Mouse (Mus musculus) small intestine, adult 2 months (tissue): Measurements from ENCODE around the gene Tbk1. TPM values are rescaled to one million over a fixed set of nuclear protein-coding genes. Genes with fewer than 3 reads are reported as not detected.

Experiments
- H3K27ac ChIP-seq: fragments of 200-500 bp; 2 replicates; pipeline ENCODE4 v1.5.1; 2012; ENCODE audit warnings: low read depth, low read length, control low read depth, inconsistent platforms; ENCODE audit not compliant: insufficient read depth
- H3K27me3 ChIP-seq: fragments of 200-500 bp; 2 replicates; pipeline ENCODE4 v1.6.1; 2012; ENCODE audit warnings: mild to moderate bottlenecking, moderate library complexity, low read length, inconsistent platforms; ENCODE audit not compliant: control insufficient read depth, insufficient read depth
- H3K36me3 ChIP-seq: fragments of 200-500 bp; 2 replicates; pipeline ENCODE4 v1.6.1; 2012; ENCODE audit warnings: mild to moderate bottlenecking, low read length, control low read depth, inconsistent platforms; ENCODE audit not compliant: control insufficient read depth, insufficient read depth
- H3K4me1 ChIP-seq: fragments of 200-500 bp; 2 replicates; pipeline ENCODE4 v1.6.1; 2012; ENCODE audit warnings: low read length, inconsistent platforms, mixed read lengths; ENCODE audit not compliant: control insufficient read depth, insufficient read depth, insufficient read length
- H3K4me3 ChIP-seq: fragments of 200-500 bp; 2 replicates; pipeline ENCODE4 v1.5.1; 2012; ENCODE audit warnings: low read depth, mild to moderate bottlenecking, control low read depth, inconsistent platforms, low read length, moderate library complexity
- CTCF ChIP-seq: fragments of 200-500 bp; IDR thresholded peaks from 2 replicates; pipeline ENCODE4 v1.5.1; 2012; ENCODE audit warnings: low read depth, mild to moderate bottlenecking, control low read depth, inconsistent platforms, low read length, moderate library complexity, mixed read lengths; ENCODE audit not compliant: insufficient replicate concordance, insufficient read length; ENCODE audit errors: extremely low read depth
- POLR2A ChIP-seq: fragments of 200-500 bp; IDR thresholded peaks from 2 replicates; pipeline ENCODE4 v1.6.1; 2012; ENCODE audit warnings: low read depth, mild to moderate bottlenecking, control low read depth, inconsistent platforms, low read length, moderate library complexity
- WGBS: fragments of 180-500 bp; shearing (Covaris S2); methylation state at CpG from one replicate; pipeline ENCODE4 v1.1.7; 2018; 5-methylcytosine and 5-hydroxymethylcytosine counted together
- polyA plus RNA-seq: library from polyadenylated mRNA; depleted of rRNA; stranded (reverse); fragments of >200 nt; gene quantifications from 2 replicates; pipeline ENCODE4 v1.2.3, GENCODE M21; 2012; rRNA removed

Tbk1 gene
- 4.1 and 10.2 TPM in 2 replicates for polyA plus RNA-seq

DNA sequence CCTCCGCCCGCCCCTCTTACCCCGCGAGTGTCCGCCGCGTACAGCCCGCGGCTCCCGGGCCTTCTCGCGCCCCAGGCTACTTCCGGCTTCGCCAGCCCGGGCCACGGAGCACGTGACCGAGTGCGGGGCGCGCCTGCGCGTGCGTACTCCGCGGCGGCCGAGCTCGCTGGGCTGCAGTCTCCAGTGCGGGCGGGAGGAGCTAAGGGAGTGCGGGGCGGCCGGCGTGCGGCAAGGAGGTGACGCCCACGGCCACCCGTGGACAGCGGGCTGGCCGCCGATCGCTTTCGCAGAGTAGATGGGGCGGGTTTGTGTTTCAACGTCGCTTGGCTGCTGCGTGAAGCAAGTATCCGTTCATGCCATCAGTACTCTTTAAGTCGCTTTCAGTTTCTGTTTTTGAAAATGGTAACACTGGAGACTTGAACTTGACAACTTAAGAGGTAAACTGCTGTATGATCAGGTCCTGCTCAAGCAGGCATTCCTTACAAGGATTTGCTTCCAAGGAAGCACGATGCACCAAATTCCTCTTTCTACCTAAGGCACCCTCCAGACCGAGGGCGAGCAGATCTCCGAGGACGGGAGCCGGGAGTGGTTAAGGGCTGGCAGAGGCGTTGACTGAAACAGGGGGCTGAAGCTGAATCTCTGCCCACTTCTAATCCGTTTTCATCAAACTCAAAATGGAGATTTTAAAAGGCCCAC lies at the start of gene Tbk1:
Gene Tbk1, minus strand, starts transcription at position 113 of the 696 bp plus-strand sequence.
- H3K27ac ChIP-seq, result peak within 1 kb of the TSS; percentile 98
- H3K4me1 ChIP-seq, result peaks cover 20% of the 10 kb centered on the region; the same call in 1 of the 2 replicates
- no peaks in the 10 kb centered on the region for H3K27me3 ChIP-seq
- TF ChIP-seq POLR2A (peak; percentile 73), CTCF (no peak)
- WGBS, result under 1% methylated on average over 58 of the region's 58 CpGs
- peaks cover 27% of the 10 kb centered on the region for H3K36me3 ChIP-seq
- peak within 1 kb of the TSS; percentile 86 for H3K4me3 ChIP-seq

DNA sequence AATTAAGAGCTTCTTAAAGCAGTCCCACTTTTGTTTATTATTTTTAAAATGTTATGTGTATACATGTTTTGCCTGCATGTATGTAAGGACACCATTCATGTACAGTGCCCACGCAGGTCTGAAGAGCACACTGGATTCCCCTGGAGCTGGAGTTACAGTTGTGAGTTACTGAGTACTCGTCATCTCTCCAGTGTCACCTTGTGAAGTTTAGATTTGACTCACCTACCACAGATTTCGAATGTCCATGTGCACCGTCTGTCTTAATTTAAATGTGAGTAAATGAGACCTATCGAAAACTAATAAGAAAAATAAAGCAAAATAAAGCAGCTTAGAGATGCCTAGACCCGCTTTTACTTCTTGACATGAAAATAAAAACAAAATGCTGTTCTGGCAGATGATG lies 49.7 kb upstream of the Tbk1 start:
- 87% methylated on average over 6 of the region's 6 CpGs for WGBS
- H3K27me3 ChIP-seq, result peaks cover 6% of the 10 kb centered on the region; the same call in 1 of the 2 replicates
- H3K36me3 ChIP-seq, result no peaks in the 10 kb centered on the region
- H3K4me1 ChIP-seq, result no peaks in the 10 kb centered on the region; the same call in 1 of the 2 replicates
- TF ChIP-seq CTCF (no peak), POLR2A (no peak)
- no peak overlapping the region for H3K27ac ChIP-seq
- H3K4me3 ChIP-seq, result no peak overlapping the region

DNA sequence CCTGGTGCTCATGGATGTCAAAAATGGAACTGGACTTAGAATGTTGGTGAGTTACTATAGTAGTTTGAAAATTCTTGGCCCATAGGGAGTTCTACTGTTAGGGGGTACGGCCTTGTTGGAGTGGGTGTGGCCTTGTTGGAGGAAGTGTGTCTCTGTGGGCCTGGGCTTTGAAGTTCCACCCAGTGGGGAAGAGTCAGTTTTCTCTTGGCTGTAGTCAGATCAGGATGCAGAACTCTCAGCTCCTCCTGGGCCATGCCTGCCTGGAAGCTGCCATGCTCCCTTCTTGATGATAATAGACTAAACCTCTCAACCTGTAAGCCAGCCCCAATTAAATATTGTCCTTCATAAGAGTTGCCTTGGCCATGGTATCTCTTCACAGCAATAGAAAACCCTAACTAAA lies 47.6 kb upstream of the Tbk1 start:
- Histone ChIP-seq H3K27me3 (no peaks in the 10 kb centered on the region), H3K4me1 (no peaks in the 10 kb centered on the region), H3K4me3 (no peak overlapping the region), H3K27ac (no peak overlapping the region), H3K36me3 (no peaks in the 10 kb centered on the region)
- WGBS, result 39% methylated on average over 1 of the region's 1 CpGs
- TF ChIP-seq CTCF (no peak), POLR2A (no peak)

DNA sequence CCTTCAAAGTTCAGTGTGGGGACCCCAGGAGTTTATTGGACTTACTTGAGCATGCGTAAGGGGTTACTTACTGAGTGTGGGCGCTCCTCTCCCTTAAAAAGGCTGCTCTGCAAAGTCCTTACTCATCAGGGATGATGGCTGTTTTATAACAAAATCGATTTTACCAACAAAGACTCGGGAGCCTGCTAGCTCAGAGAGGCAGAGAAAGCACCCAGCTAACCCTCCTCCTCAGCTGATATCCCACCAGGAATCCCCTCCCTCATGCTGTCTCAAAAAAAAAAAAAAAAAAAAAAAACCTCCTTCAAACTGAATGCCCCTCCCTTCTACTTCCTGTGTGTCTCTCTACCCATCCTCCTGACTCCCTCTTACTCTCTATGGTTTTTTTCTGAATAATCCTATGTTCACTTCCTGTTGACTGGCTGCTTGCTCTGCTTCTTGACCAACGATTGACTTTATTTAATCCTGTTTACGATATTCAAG lies 42.0 kb upstream of the Tbk1 start:
- no peak overlapping the region for H3K4me3 ChIP-seq
- H3K4me1 ChIP-seq, result no peaks in the 10 kb centered on the region
- no peak overlapping the region for H3K27ac ChIP-seq
- WGBS, result 90% methylated on average over 6 of the region's 6 CpGs
- TF ChIP-seq CTCF, result no peak
- TF ChIP-seq POLR2A, result no peak
- no peaks in the 10 kb centered on the region for H3K36me3 ChIP-seq
- H3K27me3 ChIP-seq, result no peaks in the 10 kb centered on the region

DNA sequence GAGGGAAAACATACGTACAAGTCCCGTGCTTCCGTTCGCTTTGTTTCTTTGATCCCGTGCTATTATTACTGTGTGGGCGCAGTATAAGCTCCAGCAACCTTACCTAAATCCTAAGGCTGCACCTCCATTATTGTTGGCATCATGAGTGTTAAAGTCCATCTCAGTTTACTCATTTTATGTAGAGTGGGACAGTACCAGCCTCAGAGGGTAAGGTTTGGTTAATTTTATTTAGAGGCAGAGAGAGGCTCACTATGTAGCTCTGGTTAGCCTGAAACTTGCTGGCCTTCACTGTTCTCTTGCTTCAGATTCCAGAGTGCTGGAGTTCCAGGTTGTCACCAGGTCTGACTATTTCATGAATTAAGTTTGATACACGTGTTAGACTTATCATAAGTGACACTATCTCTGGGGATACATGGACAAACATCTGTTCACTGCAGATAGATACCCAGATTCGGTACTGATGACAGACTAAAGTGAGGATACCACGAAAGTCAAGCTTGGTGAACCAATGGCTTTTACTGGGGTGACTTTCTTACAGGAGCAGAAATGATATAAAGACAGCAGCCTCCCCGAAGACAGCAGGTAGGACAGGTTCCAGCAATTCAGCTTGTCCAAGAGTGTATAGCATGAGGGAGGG lies 40.7 kb upstream of the Tbk1 start:
- Histone ChIP-seq H3K4me1 (no peaks in the 10 kb centered on the region), H3K27me3 (no peaks in the 10 kb centered on the region), H3K36me3 (0 out of 2 replicates have a peak, but pooled peaks cover 2% of the 10 kb centered on the region), H3K4me3 (no peak overlapping the region), H3K27ac (no peak overlapping the region)
- TF ChIP-seq CTCF (no peak), POLR2A (no peak)
- 58% methylated on average over 10 of the region's 10 CpGs for WGBS

DNA sequence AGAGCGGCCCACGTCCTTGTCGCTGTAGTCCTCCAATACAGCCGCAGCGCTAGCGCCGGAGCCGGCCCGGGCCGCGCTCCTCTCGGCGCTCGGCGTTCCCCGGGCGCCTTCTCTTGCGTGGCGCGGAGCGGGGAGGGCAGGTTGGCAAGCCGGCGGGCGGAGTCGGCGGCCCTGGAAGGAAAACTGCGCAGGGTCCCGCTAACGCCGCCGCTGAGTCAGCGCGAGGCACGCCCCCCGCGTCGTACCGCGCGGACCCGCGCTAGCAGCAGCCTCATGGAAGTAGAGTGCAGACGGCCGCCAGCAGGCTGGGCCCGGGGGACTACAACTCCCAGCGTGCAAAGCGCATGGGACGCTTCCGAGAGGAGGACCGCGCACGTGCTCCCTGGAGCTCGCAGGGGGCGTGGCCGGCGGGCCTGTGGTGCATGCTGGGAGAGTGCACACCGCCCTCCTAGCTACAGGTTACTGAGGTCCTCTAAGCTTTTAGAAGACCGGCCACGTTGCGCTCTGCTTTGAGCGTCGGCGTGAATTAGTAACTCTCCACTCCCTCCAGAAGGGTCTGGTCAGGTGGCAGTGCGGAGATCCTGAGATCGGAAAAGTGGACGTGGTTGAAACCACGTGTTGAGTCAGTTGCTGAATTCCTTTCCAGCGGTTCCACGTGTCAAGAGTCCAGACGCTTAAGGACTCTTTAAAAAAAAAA lies 39.7 kb upstream of the Tbk1 start, which contains the start of gene Xpot:
Gene Xpot, minus strand, starts transcription at position 147 of the 697 bp plus-strand sequence.
- Histone ChIP-seq H3K4me1 (no peaks in the 10 kb centered on the region), H3K27me3 (no peaks in the 10 kb centered on the region), H3K4me3 (peak within 1 kb of the TSS; percentile 90), H3K36me3 (peaks cover 8% of the 10 kb centered on the region), H3K27ac (peak within 1 kb of the TSS; percentile 64)
- TF ChIP-seq POLR2A (peak; percentile 57), CTCF (no peak)
- WGBS, result under 1% methylated on average over 70 of the region's 70 CpGs
